Mouse (Mus musculus) lung, adult 18-20 months (tissue): ENCODE data around the gene Crim1.

Experiments
- DNase-seq, 2 experiments: peaks; one replicate each; pipeline ENCODE4 v3.0.0; 2022; ENCODE audit warnings: mixed read lengths in 2 of 2

Crim1 gene

GRCm38 (mm10) chr17:78199626-78200560 is at the start of gene Crim1:
TSS of gene Crim1 (plus strand) at chr17:78200248.
- DNase-seq: peak; percentile 84

GRCm38 (mm10) chr17:78151479-78152282 is 48.4 kb upstream of the Crim1 start:
- DNase-seq: no peak

DNA sequence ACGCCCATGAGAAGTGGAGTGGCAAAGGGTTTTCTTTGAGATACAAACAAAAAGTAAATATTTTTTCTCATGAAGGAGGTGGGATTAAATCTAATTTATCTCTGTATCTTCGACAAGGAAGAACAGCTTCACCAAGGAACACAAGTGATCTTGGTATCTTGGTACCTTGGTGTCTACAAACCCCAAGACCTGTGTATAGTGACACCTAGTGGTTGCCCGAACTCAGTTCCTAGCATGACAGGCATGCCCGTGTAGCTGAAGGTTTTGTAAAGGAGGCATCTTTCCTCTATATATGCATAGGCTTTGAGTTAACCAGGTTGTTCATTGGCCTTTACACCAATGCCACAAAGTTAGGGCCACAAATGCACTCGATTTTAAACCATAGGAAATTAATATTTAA is 36.8 kb upstream of the Crim1 start:
- peak; percentile 20 to 44 for DNase-seq

GRCm38 (mm10) chr17:78163724-78164236 is 36.3 kb upstream of the Crim1 start:
- no peak for DNase-seq

DNA sequence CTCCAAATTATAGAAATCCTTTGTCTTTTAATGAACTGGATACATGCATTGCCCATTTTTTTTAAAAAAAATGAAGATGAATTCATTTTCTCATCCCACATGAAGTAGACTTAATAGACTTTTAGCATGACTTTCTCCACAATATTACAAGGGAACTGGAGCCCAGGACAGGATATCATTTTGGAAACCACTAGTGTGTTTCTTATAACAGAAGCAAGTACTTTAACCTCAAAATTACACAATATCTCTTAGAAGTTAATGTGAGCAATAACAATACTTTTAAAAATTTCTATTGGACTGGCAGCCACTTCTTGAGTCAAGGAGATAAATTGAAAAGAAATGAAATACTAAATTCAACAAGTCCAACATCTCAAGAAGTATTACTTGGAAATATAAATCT is 34.2 kb upstream of the Crim1 start:
- DNase-seq: no peak

DNA sequence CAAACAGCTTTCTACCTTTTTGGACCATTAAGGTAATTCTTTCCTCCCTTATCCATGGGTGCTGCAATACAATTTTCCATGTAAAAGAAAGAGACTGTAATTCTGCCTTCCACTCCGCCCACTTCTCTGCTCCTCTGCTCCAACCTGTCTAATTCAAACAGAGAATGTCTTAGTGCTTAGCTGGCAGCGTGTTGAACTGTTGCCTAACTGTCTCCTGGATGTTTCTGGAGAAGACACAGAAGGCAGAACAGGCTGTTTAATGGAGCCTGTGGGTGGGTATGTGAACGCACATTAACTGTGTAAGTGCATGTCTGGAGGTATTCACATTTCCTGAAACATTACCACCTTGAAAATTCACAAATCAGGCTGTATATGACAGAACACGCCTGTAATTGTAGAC is 33.5 kb upstream of the Crim1 start:
- DNase-seq: no peak

- no peak for DNase-seq
These were observed 27.7 kb upstream of the Crim1 start for GRCm38 (mm10) chr17:78172371-78172770.

GRCm38 (mm10) chr17:78180766-78181165 is 19.3 kb upstream of the Crim1 start:
- no peak for DNase-seq

GRCm38 (mm10) chr17:78196184-78196583 is 3.9 kb upstream of the Crim1 start:
- no peak for DNase-seq

DNA sequence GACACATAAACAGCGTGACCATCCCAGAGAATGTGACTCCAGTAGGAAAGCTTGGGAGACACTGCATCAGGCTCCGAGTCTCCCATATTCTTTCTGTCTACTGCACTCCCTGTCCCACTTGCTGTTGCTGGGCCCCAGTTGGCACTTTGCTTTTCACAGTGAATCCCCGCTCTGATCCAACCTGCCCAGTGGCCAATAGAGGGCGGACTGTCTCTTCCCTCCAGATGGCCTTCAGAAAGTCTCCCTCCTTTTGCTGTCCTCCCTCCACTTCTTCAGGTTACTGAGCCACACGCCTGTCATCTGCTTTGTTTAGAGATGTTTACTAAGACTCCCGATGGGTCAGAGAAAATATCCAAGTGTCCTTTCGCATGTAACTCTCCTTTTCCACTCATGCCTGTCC is 2.9 kb upstream of the Crim1 start:
- peak; percentile 62 to 64 for DNase-seq

- DNase-seq: no peak
These were observed 1.9 kb upstream of the Crim1 start for GRCm38 (mm10) chr17:78198140-78198539.

GRCm38 (mm10) chr17:78198820-78199219 is 1.2 kb upstream of the Crim1 start:
- no peak for DNase-seq

GRCm38 (mm10) chr17:78199231-78199625 is 820 bp upstream of the Crim1 start:
- no peak for DNase-seq

DNA sequence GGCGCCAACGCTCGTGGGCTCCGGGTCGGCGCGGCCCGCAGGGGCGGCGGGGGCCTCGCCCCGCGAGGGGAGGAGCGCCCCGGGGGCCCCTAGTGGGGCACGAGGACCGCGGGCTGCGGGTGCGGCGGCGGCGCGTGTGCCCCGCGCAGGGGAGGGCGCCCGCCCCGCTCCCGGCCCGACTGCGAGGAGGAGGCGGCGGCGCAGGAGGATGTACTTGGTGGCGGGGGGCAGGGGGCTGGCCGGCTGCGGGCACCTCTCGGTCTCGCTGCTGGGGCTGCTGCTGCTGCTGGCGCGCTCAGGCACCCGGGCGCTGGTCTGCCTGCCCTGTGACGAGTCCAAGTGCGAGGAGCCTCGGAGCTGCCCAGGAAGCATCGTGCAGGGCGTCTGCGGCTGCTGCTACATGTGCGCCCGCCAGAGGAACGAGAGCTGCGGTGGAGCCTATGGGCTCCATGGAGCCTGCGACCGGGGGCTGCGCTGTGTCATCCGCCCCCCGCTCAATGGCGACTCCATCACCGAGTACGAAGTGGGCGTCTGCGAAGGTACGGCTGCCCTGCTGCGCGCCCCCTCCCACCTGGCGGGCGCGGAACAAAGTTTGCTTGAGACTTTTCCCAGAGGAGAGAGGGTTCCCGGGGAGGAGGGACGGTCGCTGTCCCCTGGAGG is 643 bp downstream of the Crim1 start:
- DNase-seq: peak in 1 of 2 experiments; percentile 33

DNA sequence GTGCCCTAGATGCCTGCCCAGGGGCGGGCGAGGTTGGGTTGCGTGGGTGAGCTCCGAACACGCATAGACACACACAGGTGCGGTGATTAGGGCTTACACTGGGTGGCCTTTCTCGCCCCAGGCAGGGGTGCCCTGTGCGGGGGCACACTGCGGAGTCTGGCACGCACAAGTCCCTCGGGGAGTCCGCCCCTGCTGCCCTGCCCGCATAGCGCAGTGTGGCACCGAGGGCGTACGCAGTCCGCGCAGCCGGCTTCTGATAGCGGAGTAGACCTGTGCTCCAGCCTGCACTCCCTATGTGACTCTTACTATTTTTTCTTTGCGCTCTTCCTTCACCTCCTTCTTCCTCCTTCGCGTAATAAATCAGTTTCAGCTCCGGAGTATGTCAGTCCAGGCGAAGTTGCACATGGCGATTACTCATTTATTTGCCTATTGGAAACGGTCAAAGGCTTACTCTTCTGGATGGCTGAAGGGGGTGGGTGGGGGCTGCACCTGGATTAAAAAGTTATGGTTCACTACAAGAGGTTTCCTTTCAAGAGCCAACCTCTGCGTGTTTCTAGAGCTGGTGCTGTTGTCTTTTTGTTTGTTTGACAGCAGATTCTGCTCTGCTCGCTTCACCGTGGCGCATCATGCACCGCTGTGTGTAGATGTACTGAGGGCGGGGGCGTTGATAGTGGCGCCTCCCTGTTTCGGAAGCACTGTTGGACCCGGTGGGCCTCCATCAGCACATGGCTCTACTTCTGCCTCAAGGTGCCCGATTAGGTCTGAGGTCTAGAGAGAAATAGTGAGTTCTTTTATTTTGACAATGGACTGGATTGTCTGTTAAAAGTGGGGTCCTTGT is 1.4 kb downstream of the Crim1 start:
- DNase-seq: peak in 1 of 2 experiments; percentile 28

- no peak for DNase-seq
These were observed 2.2 kb downstream of the Crim1 start for GRCm38 (mm10) chr17:78202221-78202620.

DNA sequence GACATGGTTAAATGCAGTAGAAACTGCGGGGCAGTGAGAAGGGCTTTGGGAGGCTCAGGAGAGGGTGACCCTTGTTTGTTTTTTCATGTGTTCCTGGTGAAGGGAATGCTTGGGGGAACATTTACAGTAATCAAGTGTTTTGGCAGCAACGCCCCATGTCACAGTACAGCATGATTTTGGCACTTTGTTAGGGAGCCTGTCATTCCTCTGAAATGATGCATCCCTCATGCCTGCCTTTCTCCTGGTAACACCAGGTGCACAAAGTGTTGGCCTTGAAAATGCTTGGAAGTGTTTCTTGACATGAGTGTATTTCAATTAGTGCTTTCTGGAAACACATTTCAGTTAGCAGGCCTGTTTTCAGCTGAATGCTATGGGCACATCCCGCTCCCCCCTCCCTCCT is 2.7 kb downstream of the Crim1 start:
- DNase-seq: no peak

- DNase-seq: no peak
These were observed 3.4 kb downstream of the Crim1 start for GRCm38 (mm10) chr17:78203478-78203877.

GRCm38 (mm10) chr17:78206421-78206820 is 6.4 kb downstream of the Crim1 start:
- DNase-seq: peak; percentile 34 to 67

DNA sequence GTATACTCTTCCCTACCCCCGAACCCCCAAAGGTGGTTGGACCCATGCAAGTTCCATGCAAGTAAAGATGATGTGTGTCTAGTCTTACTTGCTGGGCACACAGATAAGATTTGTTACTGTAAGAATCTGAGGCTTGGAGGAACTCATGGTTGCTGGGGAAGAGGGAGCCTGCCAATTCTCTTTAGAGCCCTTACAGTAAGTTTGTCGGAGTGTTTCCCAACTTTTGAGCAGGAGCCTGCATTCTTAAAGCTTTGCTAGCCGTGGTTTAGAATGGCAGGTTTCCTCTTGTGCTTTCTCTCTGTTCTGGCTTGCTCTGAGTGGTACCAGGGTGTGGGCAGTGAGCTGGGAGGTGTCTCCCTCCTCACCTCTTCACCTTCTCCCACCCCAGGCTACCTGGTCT is 7.2 kb downstream of the Crim1 start:
- no peak for DNase-seq

DNA sequence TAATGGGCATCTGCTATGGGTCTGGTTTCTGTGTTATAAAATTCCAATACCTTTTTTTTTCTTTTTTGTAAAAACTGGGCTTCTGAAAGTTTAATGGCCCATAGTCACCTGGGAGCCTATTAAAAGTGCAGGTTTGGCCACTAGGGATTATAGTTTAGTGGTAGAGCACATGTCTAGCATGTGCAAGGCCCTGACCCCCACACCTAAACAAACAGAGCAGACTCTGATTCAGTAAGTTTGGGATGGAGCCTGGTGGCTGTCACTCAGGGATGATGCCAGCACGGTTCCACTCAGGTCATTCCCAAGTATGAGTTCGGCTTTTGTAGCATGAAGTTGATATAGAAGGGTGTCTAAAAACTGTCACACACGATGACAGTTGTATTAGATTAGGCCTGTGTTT is 8.8 kb downstream of the Crim1 start:
- no peak for DNase-seq

DNA sequence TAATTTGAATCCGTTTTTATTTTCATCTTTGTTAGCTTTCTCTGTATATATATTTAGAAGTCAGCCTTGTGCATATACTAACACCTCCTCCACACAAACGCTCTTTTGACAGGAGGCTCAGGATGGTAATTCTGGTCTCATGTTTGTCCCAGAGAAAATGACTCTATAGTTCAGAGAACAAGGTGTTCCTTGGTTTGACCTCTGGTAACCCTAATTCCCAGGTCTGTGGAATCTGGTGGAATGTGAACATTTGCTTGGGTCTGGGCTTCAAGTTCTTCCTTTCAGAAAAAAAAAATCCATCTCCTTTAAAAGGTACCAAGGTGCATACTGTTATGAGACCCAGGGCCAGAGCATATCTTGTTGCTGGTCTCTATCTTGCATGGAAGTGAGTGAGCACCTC is 9.6 kb downstream of the Crim1 start:
- no peak for DNase-seq
